Mouse (Mus musculus) CD4-positive, CD25-positive, alpha-beta regulatory T cell, adult 2 months (primary cell): ENCODE measurements at regions not wholly inside any gene's neighbourhood (a gene's known extent, or its start where the extent isn't known, plus 50 kb on each side); places are given as distances from the start of the nearest gene placed in this dataset.

Experiments
- DNase-seq: peaks from one replicate; pipeline ENCODE4 v3.0.0-alpha.2; 2012; ENCODE audit warnings: low read depth, low spot score

DNA sequence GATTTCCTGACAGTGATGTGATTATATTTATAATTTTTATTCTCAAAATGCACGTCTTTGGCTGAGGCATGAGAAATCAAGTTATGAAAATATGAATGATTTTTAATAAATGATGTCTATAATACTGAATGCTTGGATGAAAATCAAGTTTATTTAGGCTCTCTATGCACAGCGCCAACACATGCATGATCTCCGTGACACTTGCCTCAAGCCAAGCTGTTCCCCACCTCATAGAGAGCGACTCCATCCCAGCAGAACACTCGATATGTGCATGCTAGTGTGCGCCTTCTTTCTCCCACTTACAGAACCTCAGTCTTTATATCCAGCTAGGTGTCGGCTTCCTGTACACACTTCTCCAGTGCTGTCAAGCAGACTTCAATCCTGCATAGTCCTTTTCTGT, 139.8 kb upstream of the Gm9833 start:
- DNase-seq, result no peak

DNA sequence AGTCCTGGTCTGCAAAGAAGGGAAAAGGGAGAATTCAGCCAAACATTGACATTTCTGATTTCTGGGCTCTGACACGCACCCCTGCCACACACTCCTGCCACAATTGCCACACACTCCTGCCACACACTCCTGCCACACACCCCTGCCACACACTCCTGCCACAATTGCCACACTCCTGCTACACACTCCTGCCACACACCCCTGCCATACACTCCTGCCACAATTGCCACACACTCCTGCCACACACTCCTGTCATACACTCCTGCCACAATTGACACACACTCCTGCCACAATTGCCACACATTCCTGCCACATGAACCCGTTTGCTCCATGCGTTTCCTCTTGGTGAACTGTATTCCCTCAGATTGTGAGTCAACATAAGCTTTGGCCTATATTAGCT, 130.0 kb upstream of the Gm9833 start:
- DNase-seq, result peak; percentile 0

DNA sequence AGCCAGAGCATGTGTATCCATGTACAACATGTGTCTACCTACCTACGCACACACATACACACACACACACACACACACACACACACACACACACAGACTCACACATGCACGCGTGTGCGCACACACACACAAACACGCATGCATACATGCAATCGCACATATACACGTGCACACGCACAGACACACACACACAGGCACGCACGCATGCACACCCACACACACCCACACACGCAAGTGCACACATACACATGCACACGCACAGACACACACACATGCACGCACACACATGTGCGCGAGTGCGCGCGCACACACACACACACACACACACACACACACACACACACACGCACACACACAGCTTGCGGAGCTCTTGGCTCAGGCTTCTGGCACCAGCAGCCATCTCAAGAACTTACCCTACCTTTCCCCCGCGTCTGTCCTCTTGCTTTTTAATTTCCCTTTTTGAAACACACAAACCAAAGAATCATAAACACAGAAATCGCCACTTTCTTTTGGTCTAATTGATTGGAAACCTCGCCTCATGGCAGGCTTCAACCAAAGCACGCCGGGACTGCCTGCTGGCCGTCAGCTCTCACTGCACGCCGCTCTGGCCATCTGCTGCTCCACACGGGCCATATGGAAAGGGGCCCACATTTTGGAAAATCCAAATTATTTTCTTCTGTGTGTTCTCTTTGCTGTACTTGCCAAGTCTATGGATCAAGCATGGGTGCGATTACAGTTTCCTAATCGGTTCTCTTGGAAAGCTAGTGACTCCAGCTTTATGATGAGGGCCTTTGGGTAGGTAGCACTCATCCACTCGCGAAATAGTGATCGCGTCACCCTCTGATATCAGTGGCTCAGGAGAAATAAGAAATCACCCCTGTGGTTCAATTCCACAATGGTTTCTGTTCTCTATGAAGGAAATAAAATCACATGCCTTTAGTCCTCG, 127.9 kb upstream of the Gm9833 start:
- DNase-seq, result peak; percentile 0

DNA sequence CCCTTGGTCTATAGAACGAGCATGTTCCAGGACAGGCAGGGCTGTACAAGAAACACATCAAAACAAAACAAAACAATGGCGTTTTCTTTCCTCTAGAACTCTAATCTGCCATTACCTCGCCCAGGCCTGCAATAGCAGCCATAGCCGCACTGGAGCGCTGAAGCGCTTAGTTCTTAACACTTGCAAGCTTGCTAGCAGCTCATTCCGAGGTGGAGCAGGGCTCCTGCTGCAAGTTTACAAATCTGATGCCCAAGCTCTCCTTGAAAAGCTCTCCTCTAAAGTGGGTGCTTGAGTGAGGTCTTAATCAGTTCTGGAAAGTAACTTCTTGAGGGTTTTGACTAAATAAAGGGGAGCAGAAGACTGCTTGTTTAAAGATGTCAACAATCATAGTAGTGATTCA, 127.2 kb upstream of the Gm9833 start:
- peak; percentile 11 for DNase-seq
